Mouse (Mus musculus) hindbrain, embryonic 10.5 days (tissue): ENCODE results near the gene Eef1g. TPM values are rescaled to one million over a fixed set of nuclear protein-coding genes. Genes with fewer than 3 reads are reported as not detected.
A peak's percentile ranks its signal among the peaks of the same experiment; 100 is the strongest.

Experiments used
- DNase-seq: peaks from one replicate; pipeline ENCODE4 v3.0.0-alpha.2; 2017; ENCODE audit warnings: low spot score
- H3K27ac ChIP-seq: fragments of 300-500 bp; sonication (generic); 2 replicates; pipeline ENCODE4 v1.5.1; 2016; ENCODE audit warnings: mild to moderate bottlenecking, moderate library complexity
- H3K27me3 ChIP-seq: fragments of 300-500 bp; sonication (generic); 2 replicates; pipeline ENCODE4 v1.6.1; 2016; ENCODE audit warnings: mild to moderate bottlenecking; ENCODE audit not compliant: poor library complexity, insufficient read depth, severe bottlenecking
- H3K36me3 ChIP-seq: fragments of 300-500 bp; sonication (generic); 2 replicates; pipeline ENCODE4 v1.6.1; 2016; ENCODE audit warnings: mild to moderate bottlenecking, moderate library complexity
- H3K4me1 ChIP-seq: fragments of 300-500 bp; sonication (generic); replicated peaks from 2 replicates; pipeline ENCODE4 v1.6.1; 2016; ENCODE audit warnings: mild to moderate bottlenecking
- H3K4me3 ChIP-seq: fragments of 300-500 bp; sonication (generic); 2 replicates; pipeline ENCODE4 v1.5.1; 2016; ENCODE audit warnings: mild to moderate bottlenecking, moderate library complexity
- H3K9me3 ChIP-seq: fragments of 300-500 bp; sonication (generic); 2 replicates; pipeline ENCODE4 v1.6.1; 2016; ENCODE audit warnings: mild to moderate bottlenecking, moderate library complexity
- WGBS: fragments of 180-500 bp; shearing (Covaris S2); methylation state at CpG from one replicate; pipeline ENCODE4 v1.1.7; 2016; 5-methylcytosine and 5-hydroxymethylcytosine counted together
- polyA plus RNA-seq: library from polyadenylated mRNA; unstranded; fragments of >200 nt; fragmentation: Nextera tagmentation; extraction: Ambion mirVana; gene quantifications from 2 replicates; pipeline ENCODE4 v1.2.1, GENCODE M21; 2016

Gene Eef1g
- polyA plus RNA-seq, 1 experiment from 2014 or later, result 402 TPM

DNA sequence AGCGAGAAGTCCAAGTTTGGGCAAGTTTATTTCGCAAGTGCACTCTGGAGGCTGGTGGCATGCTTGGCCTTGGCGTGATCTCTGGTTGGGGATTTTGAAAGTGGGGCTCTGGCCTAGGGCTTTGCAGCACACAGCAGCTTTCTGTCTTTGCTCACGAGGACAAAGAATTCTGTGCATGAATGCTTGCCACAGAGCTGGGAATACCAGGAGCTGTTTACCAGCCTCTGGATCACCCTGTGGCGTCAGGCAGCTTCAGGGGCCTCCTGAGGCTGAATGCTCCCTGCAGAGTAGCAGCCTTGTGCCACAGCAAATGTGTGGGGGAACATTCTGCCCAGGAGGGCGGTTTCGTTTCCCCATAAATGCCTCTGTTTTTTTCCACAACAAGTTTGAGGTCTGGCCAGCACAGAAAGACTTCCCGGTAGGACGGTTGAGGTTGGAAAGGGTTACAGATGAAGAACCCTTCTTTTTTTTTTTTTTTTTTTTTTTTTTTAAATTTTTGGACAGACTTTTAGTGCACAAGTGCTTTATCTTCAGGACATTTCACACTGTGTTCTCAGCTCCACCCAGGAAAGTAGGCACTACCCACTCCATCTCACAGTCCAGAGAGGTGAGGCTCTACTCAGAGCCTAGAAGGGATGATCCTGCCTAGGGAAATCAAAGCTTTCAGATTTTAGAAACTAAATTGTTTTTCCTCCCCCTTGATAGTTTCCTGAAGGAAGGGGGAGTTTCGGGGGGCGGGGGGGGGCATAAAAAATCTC, 56.4 kb downstream of the Eef1g start:
- H3K27me3 ChIP-seq, result no peaks in the 10 kb centered on the region
- H3K4me1 ChIP-seq, result peaks cover 6% of the 10 kb centered on the region; the same call in 1 of the 2 replicates
- no peak overlapping the region for H3K4me3 ChIP-seq
- H3K9me3 ChIP-seq, result no peaks in the 10 kb centered on the region
- no peaks in the 10 kb centered on the region for H3K36me3 ChIP-seq
- no peak for DNase-seq
- no peak overlapping the region for H3K27ac ChIP-seq
- WGBS, result 56% methylated on average over 11 of the region's 11 CpGs

DNA sequence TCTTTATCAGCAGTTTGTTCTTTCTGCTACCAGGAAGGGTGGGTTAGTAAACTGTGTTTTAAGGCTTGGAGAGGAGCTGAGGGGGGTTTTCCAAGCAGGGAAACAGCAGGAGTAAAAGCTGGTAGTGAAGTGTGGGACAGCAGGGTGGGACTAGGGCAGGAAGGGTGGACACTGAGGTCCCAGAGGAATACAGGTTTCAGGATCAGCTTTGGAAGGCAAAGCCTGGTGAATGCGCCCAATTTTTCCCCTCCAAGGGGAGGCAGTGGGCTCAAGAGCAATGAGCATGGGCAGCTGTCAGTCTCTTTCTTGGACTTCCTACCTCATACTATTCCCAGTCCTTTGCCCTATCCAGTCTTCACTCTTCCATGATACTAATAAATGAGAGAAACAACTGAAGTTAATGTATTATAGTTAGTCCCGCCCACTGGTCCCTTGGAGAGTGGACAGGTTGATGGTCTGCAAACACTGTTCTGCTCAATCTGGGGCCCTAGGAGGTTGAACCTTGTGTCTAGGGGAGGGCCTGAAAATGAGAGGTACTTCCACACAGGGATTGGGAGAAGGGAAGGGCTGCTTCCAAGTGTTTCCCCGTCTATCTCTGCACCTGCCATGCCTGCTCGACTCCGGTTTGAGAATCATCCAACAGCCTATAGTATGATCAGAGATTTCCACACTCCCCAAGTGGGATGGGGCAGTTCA, 58.9 kb downstream of the Eef1g start:
- Histone ChIP-seq H3K4me3 (no peak overlapping the region), H3K9me3 (no peaks in the 10 kb centered on the region), H3K27ac (no peak overlapping the region), H3K27me3 (no peaks in the 10 kb centered on the region), H3K4me1 (peaks cover 9% of the 10 kb centered on the region; the same call in 1 of the 2 replicates), H3K36me3 (no peaks in the 10 kb centered on the region)
- 94% methylated on average over 5 of the region's 5 CpGs for WGBS
- DNase-seq, result no peak

DNA sequence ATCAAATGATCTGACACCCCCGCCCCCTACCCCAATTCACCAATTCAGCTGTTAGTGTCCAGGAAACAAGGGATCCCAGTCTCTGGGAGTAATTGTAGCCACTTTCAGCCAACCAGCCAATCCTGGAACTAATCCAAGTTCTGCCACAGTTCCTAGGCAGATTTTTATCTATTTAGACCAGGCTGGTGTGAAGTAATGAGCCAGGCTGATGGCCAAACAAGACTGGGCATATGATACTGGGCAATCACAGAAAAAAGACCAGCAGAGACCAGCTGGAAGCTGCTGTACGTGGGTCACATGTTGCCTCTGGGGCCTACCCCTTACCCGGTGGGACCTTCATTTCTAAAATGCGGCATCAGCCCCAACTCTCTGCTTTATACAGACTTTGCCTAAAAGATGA, 59.8 kb downstream of the Eef1g start:
- Histone ChIP-seq H3K4me1 (peaks cover 9% of the 10 kb centered on the region; the same call in 1 of the 2 replicates), H3K9me3 (no peaks in the 10 kb centered on the region), H3K27me3 (no peaks in the 10 kb centered on the region), H3K27ac (no peak overlapping the region), H3K36me3 (no peaks in the 10 kb centered on the region), H3K4me3 (no peak overlapping the region)
- DNase-seq, result no peak
- 93% methylated on average over 4 of the region's 4 CpGs for WGBS

DNA sequence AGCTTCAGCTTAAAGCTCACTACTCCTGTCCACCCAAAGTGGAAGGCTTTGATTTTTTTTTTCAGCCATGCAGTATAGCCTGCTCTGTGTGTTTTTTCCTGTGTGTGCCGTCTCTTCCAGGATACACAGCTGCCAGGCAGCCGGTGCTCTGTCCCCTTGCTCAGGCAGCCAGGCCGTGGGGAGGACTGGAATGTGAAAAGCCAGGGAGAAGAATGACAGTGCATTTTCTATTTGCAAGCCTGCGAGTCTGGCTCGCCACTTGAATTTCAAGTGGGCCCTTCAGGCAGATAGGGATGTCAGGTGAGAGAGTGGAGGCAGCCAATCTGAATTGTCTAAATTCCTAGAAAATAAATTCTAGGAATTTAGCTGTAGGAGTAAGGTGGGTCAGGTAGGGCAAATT, 61.0 kb downstream of the Eef1g start:
- WGBS, result 32% methylated on average over 5 of the region's 5 CpGs
- peak; percentile 17 for DNase-seq
- Histone ChIP-seq H3K27me3 (no peaks in the 10 kb centered on the region), H3K27ac (no peak overlapping the region), H3K4me1 (peaks cover 9% of the 10 kb centered on the region; the same call in 1 of the 2 replicates), H3K4me3 (no peak overlapping the region), H3K36me3 (no peaks in the 10 kb centered on the region), H3K9me3 (no peaks in the 10 kb centered on the region)

Other genes starting within 250 kb of the Eef1g start
- 128 and 146 TPM in 2 replicates for gene Slc3a2, start 243.7 kb upstream of the Eef1g start, polyA plus RNA-seq
- 112 and 115 TPM in 2 replicates for gene Wdr74, start 231.2 kb upstream of the Eef1g start, polyA plus RNA-seq
- gene 1700092M07Rik, start 226.3 kb upstream of the Eef1g start, polyA plus RNA-seq, result 2.8 and 2.9 TPM in 2 replicates
- 95.6 and 106 TPM in 2 replicates for gene Stx5a, start 225.6 kb upstream of the Eef1g start, polyA plus RNA-seq
- gene Nxf1, start 210.0 kb upstream of the Eef1g start, polyA plus RNA-seq, result 233 and 249 TPM in 2 replicates
- gene Tmem223, start 196.0 kb upstream of the Eef1g start, polyA plus RNA-seq, result 185 and 220 TPM in 2 replicates
- 51.7 and 54.4 TPM in 2 replicates for gene Tmem179b, start 192.6 kb upstream of the Eef1g start, polyA plus RNA-seq
- gene Taf6l, start 180.6 kb upstream of the Eef1g start, polyA plus RNA-seq, result 43.8 and 44.2 TPM in 2 replicates
- 189 and 194 TPM in 2 replicates for gene Polr2g, start 168.5 kb upstream of the Eef1g start, polyA plus RNA-seq
- gene Zbtb3, start 164.5 kb upstream of the Eef1g start, polyA plus RNA-seq, result 7.2 and 8.3 TPM in 2 replicates
- 52.0 and 67.5 TPM in 2 replicates for gene Ttc9c, start 147.7 kb upstream of the Eef1g start, polyA plus RNA-seq
- 4.1 and 4.5 TPM in 2 replicates for gene Hnrnpul2, start 147.0 kb upstream of the Eef1g start, polyA plus RNA-seq
- gene AC129217.1, start 137.3 kb upstream of the Eef1g start, polyA plus RNA-seq, result 0.31 TPM in 1 of 2 replicates, not detected in the other
- 55.8 and 64.3 TPM in 2 replicates for gene Bscl2, start 129.6 kb upstream of the Eef1g start, polyA plus RNA-seq
- 66.7 and 140 TPM in 2 replicates for gene Gng3, start 127.8 kb upstream of the Eef1g start, polyA plus RNA-seq
- gene Lrrn4cl, start 116.3 kb upstream of the Eef1g start, polyA plus RNA-seq, result 0.44 and 0.47 TPM in 2 replicates
- 201 and 202 TPM in 2 replicates for gene Ubxn1, start 95.5 kb upstream of the Eef1g start, polyA plus RNA-seq
- gene Uqcc3, start 86.1 kb upstream of the Eef1g start, polyA plus RNA-seq, result 57.9 and 62.5 TPM in 2 replicates
- gene Lbhd1, start 83.3 kb upstream of the Eef1g start, polyA plus RNA-seq, result 111 and 112 TPM in 2 replicates
- not detected in 2 replicates for gene Gm49403, start 83.1 kb upstream of the Eef1g start, polyA plus RNA-seq
- gene 1810009A15Rik, start 78.2 kb upstream of the Eef1g start, polyA plus RNA-seq, result 139 and 159 TPM in 2 replicates
- gene Gm49416, start 78.1 kb upstream of the Eef1g start, polyA plus RNA-seq, result 0.22 TPM in 1 of 2 replicates, not detected in the other
- 56.4 and 60.3 TPM in 2 replicates for gene Ints5, start 74.0 kb upstream of the Eef1g start, polyA plus RNA-seq
- 113 and 125 TPM in 2 replicates for gene Ganab, start 69.0 kb upstream of the Eef1g start, polyA plus RNA-seq
- 63.1 and 78.0 TPM in 2 replicates for gene B3gat3, start 46.7 kb upstream of the Eef1g start, polyA plus RNA-seq
- gene Rom1, start 37.7 kb upstream of the Eef1g start, polyA plus RNA-seq, result 3.4 and 4.2 TPM in 2 replicates
- gene Eml3, start 37.5 kb upstream of the Eef1g start, polyA plus RNA-seq, result 21.3 and 24.9 TPM in 2 replicates
- gene Mta2, start 25.2 kb upstream of the Eef1g start, polyA plus RNA-seq, result 178 and 184 TPM in 2 replicates
- 39.3 and 41.2 TPM in 2 replicates for gene Tut1, start 13.2 kb upstream of the Eef1g start, polyA plus RNA-seq
- 8.1 and 11.0 TPM in 2 replicates for gene Ahnak, start 22.2 kb downstream of the Eef1g start, polyA plus RNA-seq
- not detected in 2 replicates for gene Scgb1a1, start 120.9 kb downstream of the Eef1g start, polyA plus RNA-seq
- 12.9 and 15.3 TPM in 2 replicates for gene Asrgl1, start 168.6 kb downstream of the Eef1g start, polyA plus RNA-seq